Mouse (Mus musculus) embryonic facial prominence, embryonic 10.5 days (tissue): ENCODE measurements around the gene Smurf1. TPM values are rescaled to one million over a fixed set of nuclear protein-coding genes. Genes with fewer than 3 reads are reported as not detected.
A peak's percentile ranks its signal among the peaks of the same experiment; 100 is the strongest.

Experiments
- DNase-seq: peaks from one replicate; pipeline ENCODE4 v3.0.0-alpha.2; 2017; ENCODE audit warnings: low spot score
- H3K27ac ChIP-seq: fragments of 300-500 bp; sonication (generic); replicated peaks from 2 replicates; pipeline ENCODE4 v1.5.1; 2016; ENCODE audit warnings: mild to moderate bottlenecking
- H3K27me3 ChIP-seq: fragments of 300-500 bp; sonication (generic); replicated peaks from 2 replicates; pipeline ENCODE4 v1.6.1; 2016; ENCODE audit warnings: low read depth, mild to moderate bottlenecking; ENCODE audit not compliant: poor library complexity, severe bottlenecking
- H3K36me3 ChIP-seq: fragments of 300-500 bp; sonication (generic); replicated peaks from 2 replicates; pipeline ENCODE4 v1.6.1; 2016; ENCODE audit warnings: mild to moderate bottlenecking, moderate library complexity
- H3K4me1 ChIP-seq: fragments of 300-500 bp; sonication (generic); 2 replicates; pipeline ENCODE4 v1.6.1; 2016
- H3K4me3 ChIP-seq: fragments of 300-500 bp; sonication (generic); 2 replicates; pipeline ENCODE4 v1.5.1; 2016; ENCODE audit warnings: mild to moderate bottlenecking, moderate library complexity
- H3K9me3 ChIP-seq: fragments of 300-500 bp; sonication (generic); 2 replicates; pipeline ENCODE4 v1.6.1; 2016; ENCODE audit warnings: mild to moderate bottlenecking
- WGBS: fragments of 180-500 bp; shearing (Covaris S2); methylation state at CpG from one replicate; pipeline ENCODE4 v1.1.7; 2016; 5-methylcytosine and 5-hydroxymethylcytosine counted together
- polyA plus RNA-seq: library from polyadenylated mRNA; unstranded; fragments of >200 nt; fragmentation: Nextera tagmentation; extraction: Ambion mirVana; gene quantifications from 2 replicates; pipeline ENCODE4 v1.2.1, GENCODE M21; 2016

The Smurf1 gene
- 14.5 and 17.0 TPM in 2 replicates for polyA plus RNA-seq

- WGBS, result under 1% methylated on average over 89 of the region's 89 CpGs
- no peaks in the 10 kb centered on the region for H3K36me3 ChIP-seq
Observed at GRCm38 (mm10) chr5:144965639-144966351, at the start of gene Smurf1. Smurf1 (minus strand) TSS chr5:144965847.

GRCm38 (mm10) chr5:145014278-145014677 lies 48.6 kb upstream of the Smurf1 start:
- Histone ChIP-seq H3K4me3 (no peak overlapping the region), H3K36me3 (no peaks in the 10 kb centered on the region)

More at GRCm38 (mm10) chr5:144965639-144966351, at the start of gene Smurf1:
- H3K9me3 ChIP-seq, result no peaks in the 10 kb centered on the region
- H3K4me3 ChIP-seq, result peak within 1 kb of the TSS; percentile 86
- peak; percentile 95 for DNase-seq
- peaks cover 32% of the 10 kb centered on the region for H3K4me1 ChIP-seq
- H3K27me3 ChIP-seq, result peaks cover 18% of the 10 kb centered on the region
- peak within 1 kb of the TSS; percentile 94 for H3K27ac ChIP-seq

GRCm38 (mm10) chr5:145008878-145009659 lies 43.4 kb upstream of the Smurf1 start:
- H3K27me3 ChIP-seq, result no peaks in the 10 kb centered on the region
- no peak overlapping the region for H3K4me3 ChIP-seq
- WGBS, result 91% methylated on average over 15 of the region's 15 CpGs
- H3K9me3 ChIP-seq, result no peaks in the 10 kb centered on the region
- no peak overlapping the region for H3K27ac ChIP-seq
- H3K36me3 ChIP-seq, result no peaks in the 10 kb centered on the region
- no peak for DNase-seq
- peaks cover 6% of the 10 kb centered on the region for H3K4me1 ChIP-seq

More at GRCm38 (mm10) chr5:145014278-145014677, 48.6 kb upstream of the Smurf1 start:
- H3K4me1 ChIP-seq, result peaks cover 6% of the 10 kb centered on the region
- H3K27ac ChIP-seq, result no peak overlapping the region
- DNase-seq, result no peak
- WGBS, result 74% methylated on average over 1 of the region's 1 CpGs
- H3K27me3 ChIP-seq, result no peaks in the 10 kb centered on the region
- no peaks in the 10 kb centered on the region for H3K9me3 ChIP-seq

- H3K36me3 ChIP-seq, result no peaks in the 10 kb centered on the region
- WGBS, result 88% methylated on average over 6 of the region's 6 CpGs
- no peak overlapping the region for H3K4me3 ChIP-seq
- no peak overlapping the region for H3K27ac ChIP-seq
- no peaks in the 10 kb centered on the region for H3K27me3 ChIP-seq
- DNase-seq, result no peak
- H3K9me3 ChIP-seq, result no peaks in the 10 kb centered on the region
- peaks cover 3% of the 10 kb centered on the region for H3K4me1 ChIP-seq
Observed at GRCm38 (mm10) chr5:145005596-145005995, 39.9 kb upstream of the Smurf1 start.

GRCm38 (mm10) chr5:145004495-145004894 lies 38.8 kb upstream of the Smurf1 start:
- Histone ChIP-seq H3K9me3 (no peaks in the 10 kb centered on the region), H3K36me3 (no peaks in the 10 kb centered on the region), H3K27ac (no peak overlapping the region), H3K27me3 (no peaks in the 10 kb centered on the region), H3K4me1 (no peaks in the 10 kb centered on the region), H3K4me3 (no peak overlapping the region)
- 83% methylated on average over 9 of the region's 9 CpGs for WGBS
- no peak for DNase-seq

- DNase-seq, result no peak
- 78% methylated on average over 3 of the region's 3 CpGs for WGBS
- H3K27ac ChIP-seq, result no peak overlapping the region
- no peaks in the 10 kb centered on the region for H3K27me3 ChIP-seq
- H3K4me3 ChIP-seq, result no peak overlapping the region
- no peaks in the 10 kb centered on the region for H3K9me3 ChIP-seq
- H3K4me1 ChIP-seq, result no peaks in the 10 kb centered on the region
- no peaks in the 10 kb centered on the region for H3K36me3 ChIP-seq
Observed at GRCm38 (mm10) chr5:145003362-145003761, 37.7 kb upstream of the Smurf1 start.

GRCm38 (mm10) chr5:144998491-144998890 lies 32.8 kb upstream of the Smurf1 start:
- Histone ChIP-seq H3K9me3 (no peaks in the 10 kb centered on the region), H3K36me3 (no peaks in the 10 kb centered on the region), H3K27me3 (no peaks in the 10 kb centered on the region), H3K4me3 (no peak overlapping the region), H3K27ac (no peak overlapping the region), H3K4me1 (no peaks in the 10 kb centered on the region)
- 37% methylated on average over 2 of the region's 2 CpGs for WGBS
- peak; percentile 27 for DNase-seq

GRCm38 (mm10) chr5:144990481-144990880 lies 24.8 kb upstream of the Smurf1 start:
- 86% methylated on average over 5 of the region's 5 CpGs for WGBS
- H3K4me3 ChIP-seq, result no peak overlapping the region
- no peaks in the 10 kb centered on the region for H3K36me3 ChIP-seq
- DNase-seq, result no peak
- no peaks in the 10 kb centered on the region for H3K27me3 ChIP-seq
- no peaks in the 10 kb centered on the region for H3K9me3 ChIP-seq
- H3K4me1 ChIP-seq, result no peaks in the 10 kb centered on the region
- no peak overlapping the region for H3K27ac ChIP-seq

GRCm38 (mm10) chr5:144990051-144990450 lies 24.4 kb upstream of the Smurf1 start:
- no peak for DNase-seq
- Histone ChIP-seq H3K36me3 (no peaks in the 10 kb centered on the region), H3K4me3 (no peak overlapping the region), H3K27ac (no peak overlapping the region), H3K27me3 (no peaks in the 10 kb centered on the region), H3K4me1 (no peaks in the 10 kb centered on the region), H3K9me3 (no peaks in the 10 kb centered on the region)
- 67% methylated on average over 2 of the region's 2 CpGs for WGBS

- no peaks in the 10 kb centered on the region for H3K36me3 ChIP-seq
- WGBS, result 85% methylated on average over 4 of the region's 4 CpGs
- H3K27ac ChIP-seq, result no peak overlapping the region
- H3K4me1 ChIP-seq, result no peaks in the 10 kb centered on the region
- peaks cover 8% of the 10 kb centered on the region for H3K9me3 ChIP-seq
- DNase-seq, result no peak
- no peaks in the 10 kb centered on the region for H3K27me3 ChIP-seq
- H3K4me3 ChIP-seq, result no peak overlapping the region
Observed at GRCm38 (mm10) chr5:144989061-144989405, 23.4 kb upstream of the Smurf1 start.

- no peak overlapping the region for H3K4me3 ChIP-seq
- H3K4me1 ChIP-seq, result no peaks in the 10 kb centered on the region
- WGBS, result 56% methylated on average over 9 of the region's 9 CpGs
- H3K9me3 ChIP-seq, result peaks cover 14% of the 10 kb centered on the region
- no peaks in the 10 kb centered on the region for H3K27me3 ChIP-seq
- DNase-seq, result peak; percentile 43
- H3K36me3 ChIP-seq, result no peaks in the 10 kb centered on the region
- no peak overlapping the region for H3K27ac ChIP-seq
Observed at GRCm38 (mm10) chr5:144988340-144989060, 22.9 kb upstream of the Smurf1 start.

- H3K4me1 ChIP-seq, result no peaks in the 10 kb centered on the region
- H3K36me3 ChIP-seq, result no peaks in the 10 kb centered on the region
- no peak overlapping the region for H3K27ac ChIP-seq
- H3K9me3 ChIP-seq, result peaks cover 22% of the 10 kb centered on the region
- H3K4me3 ChIP-seq, result no peak overlapping the region
- WGBS, result 89% methylated on average over 13 of the region's 13 CpGs
- H3K27me3 ChIP-seq, result no peaks in the 10 kb centered on the region
- DNase-seq, result no peak
Observed at GRCm38 (mm10) chr5:144987561-144987960, 21.9 kb upstream of the Smurf1 start.
